Mouse (Mus musculus) small intestine, adult 2 months (tissue): Measurements from ENCODE around the gene Comt.

Experiments used
- CTCF ChIP-seq: fragments of 200-500 bp; IDR thresholded peaks from 2 replicates; pipeline ENCODE4 v1.5.1; 2012; ENCODE audit warnings: low read depth, mild to moderate bottlenecking, control low read depth, inconsistent platforms, low read length, moderate library complexity, mixed read lengths; ENCODE audit not compliant: insufficient replicate concordance, insufficient read length; ENCODE audit errors: extremely low read depth
- POLR2A ChIP-seq: fragments of 200-500 bp; IDR thresholded peaks from 2 replicates; pipeline ENCODE4 v1.6.1; 2012; ENCODE audit warnings: low read depth, mild to moderate bottlenecking, control low read depth, inconsistent platforms, low read length, moderate library complexity

GRCm38 (mm10) chr16:18411026-18411649, 15.5 kb downstream of the Comt start:
- TF ChIP-seq CTCF = no peak
- TF ChIP-seq POLR2A = no peak
